Mouse (Mus musculus) small intestine, adult 2 months (tissue): ENCODE measurements around the gene Arid5b.

Source experiments
- CTCF ChIP-seq: fragments of 200-500 bp; IDR thresholded peaks from 2 replicates; pipeline ENCODE4 v1.5.1; 2012; ENCODE audit warnings: low read depth, mild to moderate bottlenecking, control low read depth, inconsistent platforms, low read length, moderate library complexity, mixed read lengths; ENCODE audit not compliant: insufficient replicate concordance, insufficient read length; ENCODE audit errors: extremely low read depth
- POLR2A ChIP-seq: fragments of 200-500 bp; IDR thresholded peaks from 2 replicates; pipeline ENCODE4 v1.6.1; 2012; ENCODE audit warnings: low read depth, mild to moderate bottlenecking, control low read depth, inconsistent platforms, low read length, moderate library complexity

- TF ChIP-seq CTCF (no peak), POLR2A (no peak)
These were observed 120.0 kb downstream of the Arid5b start for GRCm38 (mm10) chr10:68158555-68158954.
